Mouse (Mus musculus): ENCODE measurements around the gene Gsdma2.

- TF ChIP-seq CTCF (IDR thresholded peaks at IDR 0.05; ENCODE audit: control insufficient read depth, insufficient read depth, insufficient replicate concordance, low read depth, low read length) (no peak), POLR2A (IDR thresholded peaks at IDR 0.05; ENCODE audit: control insufficient read depth, low read depth, low read length) (no peak)
These were observed 40.4 kb downstream of the Gsdma2 start for GRCm38 (mm10) chr11:98686976-98687375.
